Comparison of ENCODE assay signal across 1 mouse cellular context in genomic region chr17:35255704-35256103, GRCm38 (mm10).
TF ChIP-seq lines count a peak whose summit lies in the region.

No protein-coding gene starts in this region.

TF ChIP-seq in MEL, 35 proteins besides CTCF, POLR2A, EP300 and RAD21 (continued from another document):
- TF ChIP-seq TCF12 (IDR thresholded peaks at IDR 0.05; ENCODE audit: low read depth, low read length) (no peak), MAX (IDR thresholded peaks at IDR 0.05; ENCODE audit: low read length) (0 out of 2 replicates have a peak, but pooled peaks have one; percentile 13), MAFK (IDR thresholded peaks at IDR 0.05; ENCODE audit: borderline replicate concordance, low read depth, low read length) (no peak), UBTF (IDR thresholded peaks at IDR 0.05; ENCODE audit: borderline replicate concordance, insufficient read depth, low read depth, low read length) (no peak), MXI1 (IDR thresholded peaks at IDR 0.05; ENCODE audit: low read depth, low read length) (no peak), MEF2A (IDR thresholded peaks at IDR 0.05; ENCODE audit: extremely low read depth, insufficient replicate concordance, low read depth, low read length, poor library complexity, severe bottlenecking) (no peak), ELF1 (IDR thresholded peaks at IDR 0.05; ENCODE audit: low read depth, low read length) (no peak)
TF ChIP-seq in MEL: peak in this region for 1.
